Mouse (Mus musculus): ENCODE data around the gene Kctd17. TPM values are rescaled to one million over a fixed set of nuclear protein-coding genes. Genes with fewer than 3 reads are reported as not detected.

Gene Kctd17
- polyA plus RNA-seq, 1 experiment from 2014 or later = 120 TPM

- no peaks in the 10 kb centered on the region for H3K27me3 ChIP-seq (ENCODE audit: control insufficient read depth, insufficient read depth, low read length)
- H3K27ac ChIP-seq (replicated peaks; ENCODE audit: low read depth, low read length) = peak overlapping the region; percentile 56; the same call in 1 of the 2 replicates
- ATAC-seq (ENCODE audit: low FRiP score, low TSS enrichment) (peak; percentile 47; the same call in 1 of the 2 replicates), DNase-seq (peak; percentile 81)
- H3K4me3 ChIP-seq (replicated peaks; ENCODE audit: low read depth, low read length) = peak overlapping the region; percentile 12; the same call in 1 of the 2 replicates
- H3K4me2 ChIP-seq (ENCODE audit: low read length) = peak overlapping the region; percentile 44
- H3K9ac ChIP-seq (replicated peaks; ENCODE audit: low read length) = peak overlapping the region; percentile 39
- H3K4me1 ChIP-seq (ENCODE audit: control insufficient read depth, insufficient read depth, low read length) = peaks cover 12% of the 10 kb centered on the region
- H3K36me3 ChIP-seq (ENCODE audit: control insufficient read depth, insufficient read depth, low read length) = peaks cover 34% of the 10 kb centered on the region
- H3K9me3 ChIP-seq (ENCODE audit: control insufficient read depth, low read length) = no peaks in the 10 kb centered on the region
- WGBS = 10% methylated on average over 32 of the region's 32 CpGs
These were observed 8.2 kb downstream of the Kctd17 start for GRCm38 (mm10) chr15:78436380-78437192.

- peak; percentile 37 for DNase-seq
- WGBS = 17% methylated on average over 23 of the region's 23 CpGs
These were observed 9.1 kb downstream of the Kctd17 start for GRCm38 (mm10) chr15:78437237-78438017.

DNA sequence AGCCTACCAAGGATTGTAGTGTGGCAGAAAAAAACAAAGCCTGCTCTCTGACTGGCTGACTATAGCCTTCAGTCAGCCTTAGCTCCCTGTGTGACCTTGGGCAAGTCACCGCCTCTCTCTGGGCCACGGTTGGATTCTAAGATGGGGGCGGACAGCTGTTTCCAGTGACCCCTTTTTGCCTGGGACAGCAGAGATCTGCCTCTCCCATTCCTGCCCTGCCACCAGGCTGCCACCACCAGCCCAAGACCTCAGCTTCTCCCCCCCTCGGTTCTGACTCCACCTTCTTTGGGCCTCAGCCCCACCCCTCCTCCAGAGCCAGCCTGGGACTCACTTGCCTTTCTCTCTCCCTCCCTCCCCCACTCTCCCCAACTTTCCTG lies 9.6 kb downstream of the Kctd17 start:
- Histone ChIP-seq H3K27me3 (ENCODE audit: control insufficient read depth, insufficient read depth, low read length) (no peaks in the 10 kb centered on the region), H3K4me2 (ENCODE audit: low read length) (no peak overlapping the region), H3K4me1 (ENCODE audit: control insufficient read depth, insufficient read depth, low read length) (peaks cover 12% of the 10 kb centered on the region), H3K9me3 (ENCODE audit: control insufficient read depth, low read length) (no peaks in the 10 kb centered on the region), H3K27ac (replicated peaks; ENCODE audit: low read depth, low read length) (no peak overlapping the region), H3K4me3 (replicated peaks; ENCODE audit: low read depth, low read length) (no peak overlapping the region), H3K36me3 (ENCODE audit: control insufficient read depth, insufficient read depth, low read length) (peaks cover 22% of the 10 kb centered on the region), H3K9ac (replicated peaks; ENCODE audit: low read length) (no peak overlapping the region)
- DNase-seq = no peak
- ATAC-seq (ENCODE audit: low FRiP score, low TSS enrichment) = no peak
- 36% methylated on average over 4 of the region's 4 CpGs for WGBS

More at GRCm38 (mm10) chr15:78437237-78438017, 9.1 kb downstream of the Kctd17 start:
- peak overlapping the region; percentile 12; the same call in 1 of the 2 replicates for H3K4me3 ChIP-seq (replicated peaks; ENCODE audit: low read depth, low read length)
- peaks cover 25% of the 10 kb centered on the region for H3K36me3 ChIP-seq (ENCODE audit: control insufficient read depth, insufficient read depth, low read length)
- peak overlapping the region; percentile 39 for H3K9ac ChIP-seq (replicated peaks; ENCODE audit: low read length)
- peak overlapping the region; percentile 56 for H3K27ac ChIP-seq (replicated peaks; ENCODE audit: low read depth, low read length)
- H3K4me1 ChIP-seq (ENCODE audit: control insufficient read depth, insufficient read depth, low read length) = peaks cover 12% of the 10 kb centered on the region
- ATAC-seq (ENCODE audit: low FRiP score, low TSS enrichment) = peak; percentile 31; the same call in 1 of the 2 replicates
- no peaks in the 10 kb centered on the region for H3K9me3 ChIP-seq (ENCODE audit: control insufficient read depth, low read length)
- no peaks in the 10 kb centered on the region for H3K27me3 ChIP-seq (ENCODE audit: control insufficient read depth, insufficient read depth, low read length)
- H3K4me2 ChIP-seq (ENCODE audit: low read length) = peak overlapping the region; percentile 44

DNA sequence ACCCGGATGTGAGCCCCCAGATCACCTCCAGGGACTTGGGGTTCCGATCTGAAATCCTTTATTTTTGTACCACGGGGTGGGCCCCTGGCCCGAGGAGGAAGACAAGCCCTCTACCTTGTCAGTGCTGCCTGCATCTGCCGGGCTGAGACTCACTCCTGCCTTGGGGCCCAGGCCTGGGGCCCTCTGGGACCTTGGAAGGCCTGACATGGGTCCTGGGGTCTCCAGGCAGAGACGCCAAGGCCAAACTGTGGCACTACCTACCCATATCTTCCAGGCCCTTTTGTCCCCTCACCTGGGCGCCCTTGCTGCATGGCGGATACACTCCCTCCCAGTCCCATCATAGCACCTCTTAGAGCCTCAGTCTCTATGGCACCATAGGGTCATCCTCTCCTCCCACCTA lies 10.1 kb downstream of the Kctd17 start:
- ATAC-seq (ENCODE audit: low FRiP score, low TSS enrichment) (no peak), DNase-seq (no peak)
- Histone ChIP-seq H3K27ac (replicated peaks; ENCODE audit: low read depth, low read length) (no peak overlapping the region), H3K4me3 (replicated peaks; ENCODE audit: low read depth, low read length) (no peak overlapping the region), H3K4me2 (ENCODE audit: low read length) (no peak overlapping the region), H3K9ac (replicated peaks; ENCODE audit: low read length) (no peak overlapping the region), H3K4me1 (ENCODE audit: control insufficient read depth, insufficient read depth, low read length) (peaks cover 12% of the 10 kb centered on the region), H3K27me3 (ENCODE audit: control insufficient read depth, insufficient read depth, low read length) (no peaks in the 10 kb centered on the region), H3K9me3 (ENCODE audit: control insufficient read depth, low read length) (no peaks in the 10 kb centered on the region), H3K36me3 (ENCODE audit: control insufficient read depth, insufficient read depth, low read length) (peaks cover 17% of the 10 kb centered on the region)
- WGBS = 52% methylated on average over 8 of the region's 8 CpGs

DNA sequence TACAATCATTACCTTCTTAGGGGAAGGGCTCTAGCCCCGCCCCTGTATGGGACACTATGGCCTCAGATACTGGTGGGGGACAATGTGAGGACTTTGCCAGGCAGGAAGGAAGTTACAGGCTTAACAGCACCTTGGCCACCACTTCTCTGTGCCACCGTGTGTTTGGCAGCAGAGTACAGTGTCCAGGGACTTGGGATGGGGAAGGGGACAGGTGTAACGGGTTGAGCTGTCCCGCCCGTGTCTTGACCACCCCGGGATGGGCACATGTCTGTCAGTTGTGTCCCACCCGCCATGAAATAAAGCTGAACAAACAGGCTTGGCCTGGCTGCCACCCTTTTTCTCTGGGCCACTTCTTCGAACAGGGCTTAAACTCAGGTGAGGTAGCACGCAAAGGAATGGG lies 10.6 kb downstream of the Kctd17 start:
- ATAC-seq (ENCODE audit: low FRiP score, low TSS enrichment) (no peak), DNase-seq (no peak)
- peaks cover 13% of the 10 kb centered on the region for H3K36me3 ChIP-seq (ENCODE audit: control insufficient read depth, insufficient read depth, low read length)
- no peak overlapping the region for H3K4me3 ChIP-seq (replicated peaks; ENCODE audit: low read depth, low read length)
- H3K4me1 ChIP-seq (ENCODE audit: control insufficient read depth, insufficient read depth, low read length) = peaks cover 12% of the 10 kb centered on the region
- no peak overlapping the region for H3K9ac ChIP-seq (replicated peaks; ENCODE audit: low read length)
- WGBS = 62% methylated on average over 9 of the region's 9 CpGs
- no peaks in the 10 kb centered on the region for H3K27me3 ChIP-seq (ENCODE audit: control insufficient read depth, insufficient read depth, low read length)
- H3K9me3 ChIP-seq (ENCODE audit: control insufficient read depth, low read length) = no peaks in the 10 kb centered on the region
- H3K4me2 ChIP-seq (ENCODE audit: low read length) = no peak overlapping the region
- H3K27ac ChIP-seq (replicated peaks; ENCODE audit: low read depth, low read length) = no peak overlapping the region

- H3K4me2 ChIP-seq (ENCODE audit: low read length) = no peak overlapping the region
These were observed 13.9 kb downstream of the Kctd17 start for GRCm38 (mm10) chr15:78442231-78442630.

GRCm38 (mm10) chr15:78443857-78444256 lies 15.5 kb downstream of the Kctd17 start:
- ATAC-seq (ENCODE audit: low FRiP score, low TSS enrichment) (no peak), DNase-seq (no peak)
- H3K9ac ChIP-seq (replicated peaks; ENCODE audit: low read length) = no peak overlapping the region
- H3K27me3 ChIP-seq (ENCODE audit: control insufficient read depth, insufficient read depth, low read length) = no peaks in the 10 kb centered on the region
- H3K4me1 ChIP-seq (ENCODE audit: control insufficient read depth, insufficient read depth, low read length) = 0 out of 2 replicates have a peak, but pooled peaks cover 3% of the 10 kb centered on the region
- no peak overlapping the region for H3K27ac ChIP-seq (replicated peaks; ENCODE audit: low read depth, low read length)
- no peaks in the 10 kb centered on the region for H3K36me3 ChIP-seq (ENCODE audit: control insufficient read depth, insufficient read depth, low read length)
- no peaks in the 10 kb centered on the region for H3K9me3 ChIP-seq (ENCODE audit: control insufficient read depth, low read length)
- no peak overlapping the region for H3K4me2 ChIP-seq (ENCODE audit: low read length)
- H3K4me3 ChIP-seq (replicated peaks; ENCODE audit: low read depth, low read length) = no peak overlapping the region
- 39% methylated on average over 6 of the region's 6 CpGs for WGBS

More at GRCm38 (mm10) chr15:78442231-78442630, 13.9 kb downstream of the Kctd17 start:
- Histone ChIP-seq H3K9ac (replicated peaks; ENCODE audit: low read length) (no peak overlapping the region), H3K4me1 (ENCODE audit: control insufficient read depth, insufficient read depth, low read length) (peaks cover under 1% of the 10 kb centered on the region; the same call in 1 of the 2 replicates), H3K36me3 (ENCODE audit: control insufficient read depth, insufficient read depth, low read length) (no peaks in the 10 kb centered on the region), H3K27me3 (ENCODE audit: control insufficient read depth, insufficient read depth, low read length) (no peaks in the 10 kb centered on the region), H3K27ac (replicated peaks; ENCODE audit: low read depth, low read length) (no peak overlapping the region), H3K4me3 (replicated peaks; ENCODE audit: low read depth, low read length) (no peak overlapping the region), H3K9me3 (ENCODE audit: control insufficient read depth, low read length) (no peaks in the 10 kb centered on the region)
- ATAC-seq (ENCODE audit: low FRiP score, low TSS enrichment) = no peak
- no peak for DNase-seq
- WGBS = 91% methylated on average over 19 of the region's 19 CpGs

GRCm38 (mm10) chr15:78447121-78447520 lies 18.8 kb downstream of the Kctd17 start:
- no peak overlapping the region for H3K9ac ChIP-seq (replicated peaks; ENCODE audit: low read length)
- H3K27ac ChIP-seq (replicated peaks; ENCODE audit: low read depth, low read length) = no peak overlapping the region
- no peaks in the 10 kb centered on the region for H3K9me3 ChIP-seq (ENCODE audit: control insufficient read depth, low read length)
- ATAC-seq (ENCODE audit: low FRiP score, low TSS enrichment) (no peak), DNase-seq (no peak)
- peaks cover 9% of the 10 kb centered on the region; the same call in 1 of the 2 replicates for H3K4me1 ChIP-seq (ENCODE audit: control insufficient read depth, insufficient read depth, low read length)
- H3K4me3 ChIP-seq (replicated peaks; ENCODE audit: low read depth, low read length) = no peak overlapping the region
- no peaks in the 10 kb centered on the region for H3K36me3 ChIP-seq (ENCODE audit: control insufficient read depth, insufficient read depth, low read length)
- no peak overlapping the region for H3K4me2 ChIP-seq (ENCODE audit: low read length)
- no peaks in the 10 kb centered on the region for H3K27me3 ChIP-seq (ENCODE audit: control insufficient read depth, insufficient read depth, low read length)
- 24% methylated on average over 7 of the region's 7 CpGs for WGBS
